Mouse (Mus musculus): Measurements from ENCODE around the gene Fam50b.
A peak's percentile ranks its signal among the peaks of the same experiment; 100 is the strongest.

Gene Fam50b

DNA sequence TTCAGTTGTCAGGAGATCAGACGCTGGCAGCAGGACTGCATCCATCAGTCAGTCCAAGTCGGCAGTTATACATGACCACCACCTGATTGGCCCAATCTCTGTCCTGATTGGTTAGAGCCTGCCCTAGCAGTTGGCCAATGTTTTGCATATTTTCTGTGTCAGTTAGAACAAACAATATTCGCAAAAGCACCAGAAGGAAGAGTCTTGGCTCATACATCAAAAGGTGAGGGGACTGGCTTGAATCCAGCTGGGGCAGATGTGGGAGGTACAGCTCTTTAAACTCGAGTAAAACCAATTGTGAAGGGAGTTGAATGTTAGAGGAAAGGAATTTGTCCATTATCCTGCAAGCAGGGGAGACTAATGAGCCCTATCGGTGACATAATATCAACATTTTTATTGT is at the start of gene Fam50b:
Gene Fam50b (plus strand): TSS at position 165 of the 400 bp plus-strand sequence.
- no peak for DNase-seq (ENCODE audit: low read depth, low spot score)

- DNase-seq (ENCODE audit: low read depth, low spot score) = peak; percentile 31
These were observed 49.5 kb upstream of the Fam50b start for GRCm38 (mm10) chr13:34685008-34685765.

DNA sequence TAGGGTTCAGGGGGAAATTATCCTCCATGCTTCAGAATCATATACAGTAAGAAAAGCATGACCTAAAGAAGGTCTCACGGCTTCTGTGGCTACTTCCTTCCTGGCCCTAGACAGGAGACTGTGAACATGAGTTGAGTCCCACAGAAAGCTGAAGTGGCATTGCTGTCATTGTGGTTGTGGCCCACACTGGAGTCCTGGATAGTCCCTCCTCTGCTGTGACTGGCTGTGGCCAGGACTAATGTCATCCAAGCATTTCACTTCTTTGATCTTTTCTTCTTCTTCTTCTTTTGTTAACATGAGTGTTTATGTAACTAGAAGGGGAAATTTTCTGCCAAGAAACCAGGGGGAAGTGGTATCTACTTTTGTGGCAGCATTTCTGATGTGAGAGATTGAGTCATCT is 43.6 kb upstream of the Fam50b start:
- no peak for DNase-seq (ENCODE audit: low read depth, low spot score)

DNA sequence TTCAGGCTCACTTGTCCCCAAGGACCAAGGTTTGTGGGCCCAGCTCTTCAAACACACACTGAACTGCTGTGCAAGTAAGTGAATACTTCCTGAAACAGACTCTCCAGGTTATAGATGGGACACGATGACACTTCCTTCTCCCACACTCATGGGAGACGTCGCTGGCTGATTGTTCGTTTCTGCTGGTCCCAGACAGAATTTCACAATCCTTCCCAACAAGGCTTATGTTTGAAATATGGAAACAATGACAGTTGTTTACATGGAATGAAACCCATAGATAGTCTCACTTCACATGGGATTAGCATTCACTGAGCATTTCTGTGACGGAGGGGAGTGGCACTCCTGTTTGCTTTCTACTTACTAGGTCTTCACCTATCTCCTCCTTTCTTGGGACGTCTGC is 41.5 kb upstream of the Fam50b start:
- no peak for DNase-seq (ENCODE audit: low read depth, low spot score)

- DNase-seq (ENCODE audit: low read depth, low spot score) = no peak
These were observed 37.8 kb upstream of the Fam50b start for GRCm38 (mm10) chr13:34696734-34697332.

GRCm38 (mm10) chr13:34700091-34700490 is 34.6 kb upstream of the Fam50b start:
- no peak for DNase-seq (ENCODE audit: low read depth, low spot score)

DNA sequence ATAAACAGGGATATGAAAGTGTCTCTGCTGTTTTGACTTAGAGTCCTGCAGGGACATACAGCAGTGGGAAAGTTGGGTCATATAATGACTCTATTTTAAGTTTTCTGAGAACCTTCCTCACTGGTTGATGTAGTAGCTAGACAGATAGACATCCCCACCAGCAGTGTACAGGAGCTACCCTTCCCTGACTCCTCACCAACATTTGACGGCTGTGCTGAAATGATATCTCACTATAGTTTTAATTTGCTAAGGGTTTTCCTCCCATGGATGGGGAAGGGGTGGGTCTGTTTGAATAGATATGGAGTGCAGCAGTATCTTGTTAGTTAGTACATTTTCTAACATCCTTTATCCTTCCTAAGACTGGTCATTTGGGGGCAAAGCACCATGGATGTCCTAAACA is 34.0 kb upstream of the Fam50b start:
- DNase-seq (ENCODE audit: low read depth, low spot score) = no peak

DNA sequence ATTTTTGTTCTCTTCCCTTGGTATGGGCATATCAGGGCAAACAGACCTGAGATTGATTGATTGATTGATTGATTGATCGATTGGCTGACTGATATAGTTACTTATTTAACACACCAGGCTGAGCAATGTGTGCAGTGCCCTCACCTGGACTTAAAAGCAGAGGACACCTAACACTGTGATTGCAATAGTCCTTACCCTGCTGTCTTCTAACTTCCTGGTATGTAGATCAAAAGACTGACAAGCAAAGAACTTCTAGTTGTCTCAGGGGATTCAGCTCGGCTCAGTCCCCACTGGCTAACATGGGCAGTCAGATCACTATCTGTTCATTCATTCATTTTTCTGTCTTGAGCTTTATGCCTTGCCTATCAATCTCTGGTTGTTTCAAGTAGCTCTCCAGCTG is 31.3 kb upstream of the Fam50b start:
- peak; percentile 33 for DNase-seq (ENCODE audit: low read depth, low spot score)

- DNase-seq (ENCODE audit: low read depth, low spot score) = no peak
These were observed 30.9 kb upstream of the Fam50b start for GRCm38 (mm10) chr13:34703795-34704194.

DNA sequence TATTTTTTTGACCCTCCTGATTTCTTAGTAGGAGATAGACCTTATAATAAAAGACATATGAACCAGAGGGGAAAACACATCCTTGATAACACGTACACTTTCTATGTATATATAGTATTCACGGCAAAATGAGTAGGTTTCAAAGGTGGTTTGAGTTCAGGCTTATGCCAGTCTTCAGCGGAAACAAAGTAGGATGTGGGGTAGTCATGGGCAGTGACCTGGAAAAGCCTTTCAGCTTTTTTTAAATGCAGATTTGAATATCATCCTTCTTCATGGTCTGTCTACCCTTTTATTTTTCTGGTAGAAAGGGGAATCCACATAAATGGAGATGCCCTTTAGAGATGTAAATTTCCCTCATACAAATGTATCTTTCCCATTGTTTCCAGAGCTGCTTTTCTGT is 29.8 kb upstream of the Fam50b start:
- DNase-seq (ENCODE audit: low read depth, low spot score) = peak; percentile 58

GRCm38 (mm10) chr13:34708955-34709354 is 25.7 kb upstream of the Fam50b start:
- no peak for DNase-seq (ENCODE audit: low read depth, low spot score)

GRCm38 (mm10) chr13:34709566-34709965 is 25.1 kb upstream of the Fam50b start:
- DNase-seq (ENCODE audit: low read depth, low spot score) = no peak

GRCm38 (mm10) chr13:34711410-34711809 is 23.2 kb upstream of the Fam50b start:
- DNase-seq (ENCODE audit: low read depth, low spot score) = peak; percentile 50

- no peak for DNase-seq (ENCODE audit: low read depth, low spot score)
These were observed 21.8 kb upstream of the Fam50b start for GRCm38 (mm10) chr13:34712881-34713280.

GRCm38 (mm10) chr13:34715437-34715838 is 19.2 kb upstream of the Fam50b start:
- DNase-seq (ENCODE audit: low read depth, low spot score) = no peak

DNA sequence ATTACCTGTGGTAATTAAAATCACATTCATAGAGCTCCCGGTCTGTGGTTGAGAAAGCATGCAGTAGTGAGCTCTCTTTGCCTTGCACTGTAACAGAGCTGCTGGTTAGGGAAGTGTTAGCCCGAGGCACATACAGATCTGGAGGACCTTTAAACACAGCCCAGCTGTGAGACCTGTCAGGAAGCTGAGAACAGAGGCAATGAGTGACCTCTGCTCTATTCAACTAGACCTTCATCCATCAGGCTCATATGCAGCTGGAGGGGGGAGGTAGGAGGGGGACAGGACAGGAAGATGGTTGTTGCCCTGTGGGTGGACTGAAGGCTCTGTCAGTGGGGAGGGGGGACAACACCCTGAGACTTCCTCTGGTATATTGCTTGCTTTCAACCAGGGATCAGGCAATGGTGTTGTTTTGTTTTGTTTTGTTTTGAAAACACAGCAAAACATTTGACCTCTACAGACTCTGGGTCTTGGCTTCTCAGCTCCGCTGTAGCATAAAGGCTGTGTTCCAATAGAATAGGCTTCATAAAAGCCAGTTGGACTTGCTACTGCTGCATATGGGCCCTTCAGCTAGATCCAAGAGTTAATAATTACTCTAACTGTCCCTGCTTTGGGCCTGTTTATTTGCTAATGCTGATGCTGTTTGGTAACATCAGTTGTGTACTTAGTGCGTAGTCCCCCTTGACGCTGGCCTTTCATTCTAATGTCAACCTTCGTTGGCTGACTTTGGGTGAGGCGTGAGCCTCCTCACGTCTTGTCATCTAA is 9.6 kb upstream of the Fam50b start:
- no peak for DNase-seq (ENCODE audit: low read depth, low spot score)

DNA sequence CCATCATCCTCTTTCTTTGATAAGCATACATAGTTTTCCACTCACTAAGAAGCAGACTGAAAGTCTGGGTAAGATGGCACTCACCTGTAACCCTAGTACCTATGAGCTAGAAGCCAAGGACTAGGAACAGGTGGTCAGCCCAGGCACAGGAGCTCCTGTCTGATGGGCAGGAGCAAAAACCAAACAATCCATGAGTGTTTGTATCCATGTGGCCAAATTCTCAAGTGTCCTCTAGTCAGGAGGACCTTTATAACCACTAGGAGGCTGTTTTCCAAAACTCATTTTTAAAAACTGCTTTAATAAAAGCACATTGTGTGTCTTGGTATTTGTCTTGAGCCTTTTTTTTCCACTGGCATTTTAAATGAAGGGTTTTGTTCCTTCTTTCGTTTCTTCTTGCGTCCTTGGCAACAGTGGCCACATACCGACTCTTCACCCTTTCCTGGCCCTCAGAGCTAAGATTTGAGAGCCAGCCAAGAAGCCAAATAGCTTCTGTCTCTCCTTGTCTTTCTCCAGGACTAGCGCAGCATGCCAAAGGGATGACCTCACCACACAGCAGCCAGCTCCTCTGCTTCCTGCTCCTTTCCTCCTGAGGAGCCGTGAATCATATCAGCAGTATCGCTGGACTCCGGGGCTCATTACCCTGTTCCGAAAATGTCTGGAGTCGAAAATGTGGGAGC is 8.7 kb upstream of the Fam50b start:
- DNase-seq (ENCODE audit: low read depth, low spot score) = no peak

GRCm38 (mm10) chr13:34726477-34726805 is 8.2 kb upstream of the Fam50b start:
- no peak for DNase-seq (ENCODE audit: low read depth, low spot score)

GRCm38 (mm10) chr13:34727060-34727459 is 7.6 kb upstream of the Fam50b start:
- no peak for DNase-seq (ENCODE audit: low read depth, low spot score)

DNA sequence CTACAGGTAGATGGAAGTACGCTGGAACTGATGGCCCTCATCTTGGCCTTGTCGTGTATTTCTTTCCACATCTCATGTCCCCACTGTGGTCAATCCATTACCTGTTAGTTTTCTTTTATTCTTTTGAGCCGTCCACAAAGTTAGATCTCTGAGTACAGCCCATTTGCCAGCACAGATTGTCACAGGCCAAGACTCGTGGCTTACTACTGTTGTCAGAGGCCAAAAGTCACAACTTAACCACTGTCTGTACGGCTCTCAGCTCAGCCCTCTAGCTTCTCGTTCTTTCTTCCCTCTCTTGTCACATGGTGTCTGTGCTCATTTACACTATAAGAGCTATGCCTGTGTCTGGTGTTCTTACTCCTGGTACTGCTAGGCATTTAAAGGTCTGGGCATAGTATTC is 3.1 kb upstream of the Fam50b start:
- DNase-seq (ENCODE audit: low read depth, low spot score) = no peak

GRCm38 (mm10) chr13:34733780-34734179 is 870 bp upstream of the Fam50b start:
- no peak for DNase-seq (ENCODE audit: low read depth, low spot score)

Measured in A20 (cell line).